Mouse (Mus musculus) kidney, embryonic 16.5 days (tissue): Measurements from ENCODE around the gene Vegfa. TPM values are rescaled to one million over a fixed set of nuclear protein-coding genes. Genes with fewer than 3 reads are reported as not detected.

ENCODE experiments used
- ATAC-seq: fragments of 200-750 bp; cut with Nextera tagmentation; 2 replicates; pipeline ENCODE4 v1.8.0; 2017; ENCODE audit warnings: moderate TSS enrichment; ENCODE audit not compliant: low FRiP score, low TSS enrichment
- H3K27ac ChIP-seq: fragments of 300-500 bp; sonication (generic); 2 replicates; pipeline ENCODE4 v1.5.1; 2014; ENCODE audit warnings: low read length
- H3K27me3 ChIP-seq: fragments of 300-500 bp; sonication (generic); 2 replicates; pipeline ENCODE4 v1.6.1; 2014; ENCODE audit warnings: low read length, control low read depth, mixed read lengths; ENCODE audit not compliant: insufficient read depth
- H3K36me3 ChIP-seq: fragments of 300-500 bp; sonication (generic); 2 replicates; pipeline ENCODE4 v1.6.1; 2014; ENCODE audit warnings: low read length, control low read depth, mixed read lengths; ENCODE audit not compliant: insufficient read depth
- H3K4me1 ChIP-seq: fragments of 300-500 bp; sonication (generic); 2 replicates; pipeline ENCODE4 v1.6.1; 2014; ENCODE audit warnings: low read length, control low read depth, mixed read lengths; ENCODE audit not compliant: insufficient read depth
- H3K4me2 ChIP-seq: fragments of 300-500 bp; sonication (generic); replicated peaks from 2 replicates; pipeline ENCODE4 v1.6.1; 2014; ENCODE audit warnings: low read depth, low read length
- H3K4me3 ChIP-seq: fragments of 300-500 bp; sonication (generic); 2 replicates; pipeline ENCODE4 v1.5.1; 2014; ENCODE audit warnings: mild to moderate bottlenecking, low read length
- H3K9ac ChIP-seq: fragments of 300-500 bp; sonication (generic); replicated peaks from 2 replicates; pipeline ENCODE4 v1.6.1; 2014; ENCODE audit warnings: low read length
- H3K9me3 ChIP-seq: fragments of 300-500 bp; sonication (generic); 2 replicates; pipeline ENCODE4 v1.6.1; 2016; ENCODE audit warnings: low read length, control low read depth
- WGBS: fragments of 180-500 bp; shearing (Covaris S2); extraction: QIAGEN DNeasy Blood & Tissue Kit; methylation state at CpG from one replicate; pipeline ENCODE4 v1.1.7; 2014; 5-methylcytosine and 5-hydroxymethylcytosine counted together
- polyA plus RNA-seq: library from polyadenylated mRNA; unstranded; fragments of >200 nt; fragmentation: Nextera tagmentation; extraction: Ambion mirVana; gene quantifications from 2 replicates; pipeline ENCODE4 v1.2.1, GENCODE M21; 2015

Gene Vegfa
- polyA plus RNA-seq, 1 experiment from 2014 or later, result 5.9 TPM

- no peak overlapping the region for H3K27ac ChIP-seq
- no peak overlapping the region for H3K4me3 ChIP-seq
- WGBS, result 82% methylated on average over 6 of the region's 6 CpGs
- H3K9ac ChIP-seq, result no peak overlapping the region
- H3K4me2 ChIP-seq, result no peak overlapping the region
- peaks cover 75% of the 10 kb centered on the region for H3K36me3 ChIP-seq
- no peaks in the 10 kb centered on the region for H3K9me3 ChIP-seq
- no peak for ATAC-seq
- H3K27me3 ChIP-seq, result no peaks in the 10 kb centered on the region
- H3K4me1 ChIP-seq, result peaks cover 26% of the 10 kb centered on the region
Observed at GRCm38 (mm10) chr17:46022934-46023333, 9.2 kb downstream of the Vegfa start.

- peaks cover 21% of the 10 kb centered on the region for H3K4me1 ChIP-seq
- no peak for ATAC-seq
- H3K9ac ChIP-seq, result no peak overlapping the region
- H3K27ac ChIP-seq, result no peak overlapping the region
- H3K4me3 ChIP-seq, result no peak overlapping the region
- no peaks in the 10 kb centered on the region for H3K9me3 ChIP-seq
- H3K4me2 ChIP-seq, result no peak overlapping the region
- H3K27me3 ChIP-seq, result no peaks in the 10 kb centered on the region
- 72% methylated on average over 4 of the region's 4 CpGs for WGBS
- peaks cover 79% of the 10 kb centered on the region for H3K36me3 ChIP-seq
Observed at GRCm38 (mm10) chr17:46022427-46022826, 9.7 kb downstream of the Vegfa start.

- WGBS, result 91% methylated on average over 9 of the region's 9 CpGs
- Histone ChIP-seq H3K27ac (no peak overlapping the region), H3K4me3 (no peak overlapping the region), H3K36me3 (peaks cover 80% of the 10 kb centered on the region), H3K27me3 (no peaks in the 10 kb centered on the region), H3K4me1 (peaks cover 14% of the 10 kb centered on the region), H3K9ac (no peak overlapping the region), H3K9me3 (no peaks in the 10 kb centered on the region), H3K4me2 (no peak overlapping the region)
- ATAC-seq, result no peak
Observed at GRCm38 (mm10) chr17:46021760-46022159, 10.4 kb downstream of the Vegfa start.

GRCm38 (mm10) chr17:46021173-46021572 lies 11.0 kb downstream of the Vegfa start:
- ATAC-seq, result no peak
- no peaks in the 10 kb centered on the region for H3K27me3 ChIP-seq
- H3K36me3 ChIP-seq, result peaks cover 84% of the 10 kb centered on the region
- no peak overlapping the region for H3K4me3 ChIP-seq
- no peak overlapping the region for H3K9ac ChIP-seq
- 97% methylated on average over 7 of the region's 7 CpGs for WGBS
- H3K27ac ChIP-seq, result no peak overlapping the region
- H3K4me1 ChIP-seq, result peaks cover 8% of the 10 kb centered on the region
- no peak overlapping the region for H3K4me2 ChIP-seq
- no peaks in the 10 kb centered on the region for H3K9me3 ChIP-seq

- no peak for ATAC-seq
- WGBS, result 76% methylated on average over 7 of the region's 7 CpGs
- H3K9me3 ChIP-seq, result no peaks in the 10 kb centered on the region
- H3K9ac ChIP-seq, result no peak overlapping the region
- H3K4me2 ChIP-seq, result no peak overlapping the region
- H3K27ac ChIP-seq, result no peak overlapping the region
- H3K36me3 ChIP-seq, result peaks cover 86% of the 10 kb centered on the region
- no peaks in the 10 kb centered on the region for H3K27me3 ChIP-seq
- H3K4me3 ChIP-seq, result no peak overlapping the region
- H3K4me1 ChIP-seq, result peaks cover 3% of the 10 kb centered on the region; the same call in 1 of the 2 replicates
Observed at GRCm38 (mm10) chr17:46020579-46020978, 11.6 kb downstream of the Vegfa start.

GRCm38 (mm10) chr17:46018736-46019004 lies 13.5 kb downstream of the Vegfa start:
- no peak overlapping the region for H3K9ac ChIP-seq
- whole genome bisulfite sequencing, result 82% methylated on average over 10 of the region's 10 CpGs
- H3K4me2 ChIP-seq, result no peak overlapping the region
- no peaks in the 10 kb centered on the region for H3K27me3 ChIP-seq
- H3K4me3 ChIP-seq, result no peak overlapping the region
- H3K4me1 ChIP-seq, result 0 out of 2 replicates have a peak, but pooled peaks cover 3% of the 10 kb centered on the region
- H3K36me3 ChIP-seq, result peaks cover 77% of the 10 kb centered on the region
- H3K9me3 ChIP-seq, result no peaks in the 10 kb centered on the region
- H3K27ac ChIP-seq, result no peak overlapping the region
- ATAC-seq, result no peak

- no peak overlapping the region for H3K4me3 ChIP-seq
- 0 out of 2 replicates have a peak, but pooled peaks cover 3% of the 10 kb centered on the region for H3K4me1 ChIP-seq
- peaks cover 72% of the 10 kb centered on the region for H3K36me3 ChIP-seq
- 84% methylated on average over 24 of the region's 24 CpGs for WGBS
- no peaks in the 10 kb centered on the region for H3K9me3 ChIP-seq
- no peaks in the 10 kb centered on the region for H3K27me3 ChIP-seq
- no peak for ATAC-seq
- no peak overlapping the region for H3K9ac ChIP-seq
- no peak overlapping the region for H3K4me2 ChIP-seq
- H3K27ac ChIP-seq, result no peak overlapping the region
Observed at GRCm38 (mm10) chr17:46017946-46018735, 14.0 kb downstream of the Vegfa start.

- Histone ChIP-seq H3K4me2 (no peak overlapping the region), H3K36me3 (peaks cover 57% of the 10 kb centered on the region)
- WGBS, result 94% methylated on average over 5 of the region's 5 CpGs
Observed at GRCm38 (mm10) chr17:46016617-46017016, 15.6 kb downstream of the Vegfa start.

GRCm38 (mm10) chr17:46015967-46016366 lies 16.2 kb downstream of the Vegfa start:
- Histone ChIP-seq H3K27me3 (no peaks in the 10 kb centered on the region), H3K9ac (no peak overlapping the region), H3K36me3 (peaks cover 52% of the 10 kb centered on the region), H3K9me3 (no peaks in the 10 kb centered on the region), H3K4me2 (no peak overlapping the region), H3K4me1 (no peaks in the 10 kb centered on the region), H3K27ac (no peak overlapping the region), H3K4me3 (no peak overlapping the region)
- WGBS, result 91% methylated on average over 6 of the region's 6 CpGs
- ATAC-seq, result no peak

More at GRCm38 (mm10) chr17:46016617-46017016, 15.6 kb downstream of the Vegfa start:
- H3K27me3 ChIP-seq, result no peaks in the 10 kb centered on the region
- no peaks in the 10 kb centered on the region for H3K4me1 ChIP-seq
- H3K4me3 ChIP-seq, result no peak overlapping the region
- no peak overlapping the region for H3K9ac ChIP-seq
- no peaks in the 10 kb centered on the region for H3K9me3 ChIP-seq
- no peak overlapping the region for H3K27ac ChIP-seq
- ATAC-seq, result no peak

GRCm38 (mm10) chr17:46014935-46015334 lies 17.2 kb downstream of the Vegfa start:
- WGBS, result 92% methylated on average over 2 of the region's 2 CpGs
- no peak for ATAC-seq

More at GRCm38 (mm10) chr17:46014935-46015334, 17.2 kb downstream of the Vegfa start:
- Histone ChIP-seq H3K36me3 (peaks cover 45% of the 10 kb centered on the region), H3K4me2 (no peak overlapping the region), H3K9ac (no peak overlapping the region), H3K4me3 (no peak overlapping the region), H3K9me3 (no peaks in the 10 kb centered on the region), H3K27me3 (no peaks in the 10 kb centered on the region), H3K27ac (no peak overlapping the region), H3K4me1 (no peaks in the 10 kb centered on the region)
